Mouse (Mus musculus) erythroid progenitor cell, adult 5-6 weeks (primary cell): ENCODE results near the gene Rbm25. TPM values are rescaled to one million over a fixed set of nuclear protein-coding genes. Genes with fewer than 3 reads are reported as not detected.

Experiments used
- ATAC-seq: replicated peaks from 2 replicates; pipeline ENCODE4 v1.8.0; 2016; ENCODE audit warnings: moderate number of reproducible peaks, mild to moderate bottlenecking, moderate TSS enrichment, inconsistent platforms; ENCODE audit not compliant: poor library complexity, low FRiP score, severe bottlenecking
- total RNA-seq, 2 experiments: library from RNA; stranded (forward) in 1 of 2; stranded (reverse) in 1 of 2; fragments of 150-400 nt in 1 of 2; fragments of 186-747, 209-891 nt in 1 of 2; gene quantifications; 2 replicates each; pipeline versions ENCODE4 v1.2.3 to v1.2.4; 2015 to 2017; ENCODE audit warnings: low replicate concordance in 2 of 2

Rbm25 gene
- total RNA-seq, 2 experiments from 2014 or later = 257 to 278 TPM

DNA sequence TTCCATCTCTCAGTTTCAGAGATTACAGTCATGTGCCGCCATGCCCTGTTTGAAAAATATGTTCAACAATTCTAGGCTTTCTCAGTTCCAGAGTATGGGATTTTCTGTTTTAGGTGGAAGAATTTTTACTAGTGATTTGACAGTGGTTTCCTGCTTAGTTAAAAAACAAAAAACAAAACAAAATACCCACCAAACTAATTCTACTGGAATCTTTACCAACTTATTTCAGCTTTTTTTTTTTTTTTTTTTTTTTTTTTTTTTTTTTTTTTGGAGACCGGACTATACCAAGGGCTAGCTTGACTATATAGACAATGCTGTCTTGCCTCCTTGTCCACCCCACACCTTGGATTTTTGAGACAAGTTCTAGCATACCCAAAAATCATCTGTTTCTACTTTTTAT, 10.2 kb downstream of the Rbm25 start:
- ATAC-seq = no peak

DNA sequence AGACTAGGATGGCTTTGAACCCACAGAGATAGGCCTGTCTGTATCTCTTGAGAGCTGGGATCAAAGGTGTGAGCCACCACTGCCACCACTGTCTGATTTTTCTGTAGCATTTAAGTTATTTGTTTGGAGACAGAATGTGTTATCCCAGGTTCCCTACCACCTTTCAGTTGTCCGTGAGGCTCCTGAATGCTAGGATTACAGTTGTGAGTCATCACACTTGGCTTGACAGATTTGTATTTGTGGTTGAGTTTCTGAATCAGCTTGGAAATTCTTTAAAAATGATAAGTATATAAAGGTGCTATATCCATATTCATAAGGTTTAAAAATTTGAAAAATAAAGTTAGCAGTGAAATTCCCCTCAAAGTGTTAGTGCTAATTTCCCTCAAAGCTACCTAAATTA, 12.1 kb downstream of the Rbm25 start:
- ATAC-seq = no peak

DNA sequence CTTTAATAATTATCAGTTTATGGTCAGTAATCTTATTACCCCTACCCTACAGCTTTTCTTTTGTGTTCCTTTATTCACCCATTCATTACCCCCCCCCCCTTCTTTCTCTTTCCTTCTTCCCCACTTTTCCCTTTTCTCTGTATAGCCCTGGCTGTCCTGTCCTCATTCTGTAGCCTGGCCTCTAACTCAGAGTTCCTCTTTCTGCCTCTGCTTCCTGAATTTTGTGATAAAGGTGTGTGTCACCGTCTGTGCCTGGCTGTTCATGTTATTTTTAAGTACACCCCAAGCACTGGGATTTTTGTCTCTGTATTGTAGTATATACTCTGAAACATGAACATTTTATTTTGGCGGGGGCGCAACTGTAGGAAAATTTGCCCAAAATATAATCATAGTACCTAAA, 19.3 kb downstream of the Rbm25 start:
- no peak for ATAC-seq

DNA sequence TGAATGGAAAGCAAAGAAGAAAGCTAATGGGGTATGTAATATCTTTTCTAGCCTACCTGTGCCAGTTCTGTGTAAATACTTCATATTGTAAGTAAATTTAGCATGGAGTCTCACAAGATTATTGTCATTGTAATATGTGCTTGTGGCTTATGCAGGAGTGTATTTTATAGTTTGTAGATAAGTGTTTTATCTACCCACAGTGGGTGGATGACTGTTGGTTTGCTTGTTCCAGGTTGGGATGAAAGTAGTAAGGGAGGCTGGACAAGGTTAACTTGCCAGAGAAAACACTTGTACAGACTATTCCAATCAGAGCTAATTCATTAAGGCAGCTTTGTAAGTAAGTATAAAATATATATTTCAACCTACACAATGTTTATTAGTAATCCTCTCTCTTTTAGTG, 20.4 kb downstream of the Rbm25 start:
- ATAC-seq = no peak

DNA sequence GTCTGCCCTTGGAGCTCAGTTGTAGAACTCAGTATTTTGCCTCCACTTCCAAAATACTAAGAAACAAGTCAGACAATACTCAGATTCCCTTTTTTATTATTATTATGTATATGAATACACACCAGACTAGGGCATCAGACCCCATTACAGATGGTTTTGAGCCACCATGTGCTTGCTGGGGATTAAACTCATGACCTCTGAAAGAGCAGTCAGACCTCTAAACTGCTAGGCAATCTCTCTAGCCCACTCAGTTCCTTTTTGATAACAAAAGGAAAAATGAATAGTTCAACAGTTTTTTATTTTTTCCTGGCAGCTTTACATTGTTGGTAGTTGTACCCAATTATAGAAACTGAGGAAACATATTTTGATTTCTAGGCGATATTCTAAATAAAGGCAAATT, 54.4 kb downstream of the Rbm25 start:
- no peak for ATAC-seq

DNA sequence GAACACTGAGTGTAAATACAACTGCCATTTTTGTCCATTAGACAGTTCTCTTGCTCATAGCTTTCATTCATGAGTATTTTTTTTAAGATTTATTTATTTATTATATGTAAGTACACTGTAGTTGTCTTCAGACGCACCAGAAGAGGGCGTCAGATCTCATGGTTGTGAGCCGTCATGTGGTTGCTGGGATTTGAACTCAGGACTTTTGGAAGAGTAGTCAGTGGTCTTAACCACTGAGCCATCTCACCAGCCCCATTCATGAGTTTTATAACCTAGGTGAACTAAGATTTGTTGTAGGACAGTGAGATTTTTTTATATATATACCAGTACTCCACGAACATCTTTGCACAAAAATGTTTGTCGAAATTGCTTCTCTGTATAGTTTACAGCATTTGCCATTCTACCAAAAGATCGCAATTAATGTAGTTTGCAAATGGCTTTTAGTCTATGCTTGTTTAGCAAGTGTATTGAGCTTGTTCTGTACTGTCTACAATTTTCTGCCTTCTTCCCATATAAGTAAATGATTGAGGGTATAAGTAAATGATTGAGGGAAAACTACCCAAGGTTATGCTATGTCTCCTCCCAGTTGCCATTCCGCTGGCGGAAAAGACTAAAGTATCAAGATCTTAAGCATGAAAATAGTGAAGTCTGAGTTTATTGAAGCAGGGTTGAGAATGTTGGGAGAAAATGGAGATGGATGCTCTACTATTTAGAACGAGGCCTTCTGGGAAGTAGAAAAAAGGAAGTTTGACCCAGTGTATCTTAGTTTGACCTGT, 55.7 kb downstream of the Rbm25 start:
- no peak for ATAC-seq

DNA sequence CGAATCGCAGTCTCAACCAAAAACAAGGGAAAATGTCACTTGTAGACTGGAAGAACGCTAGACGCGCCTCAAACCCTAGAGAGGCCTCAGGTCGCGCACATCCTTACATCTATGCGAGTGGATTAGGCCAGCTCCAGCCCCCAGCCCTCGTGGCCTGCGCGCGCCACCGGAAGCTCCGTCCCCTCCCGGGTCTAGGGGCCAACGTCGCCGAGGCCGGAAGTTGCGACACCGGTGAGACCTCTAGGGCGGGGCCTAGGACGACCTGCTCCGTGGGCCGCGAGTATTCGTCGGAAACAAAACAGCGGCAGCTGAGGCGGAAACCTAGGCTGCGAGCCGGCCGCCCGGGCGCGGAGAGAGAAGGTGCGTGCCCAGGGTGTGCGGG, 56.9 kb downstream of the Rbm25 start, which contains the start of gene Psen1:
Psen1 (plus strand) TSS at position 219 of the 382 bp plus-strand sequence.
- ATAC-seq = peak; percentile 95

DNA sequence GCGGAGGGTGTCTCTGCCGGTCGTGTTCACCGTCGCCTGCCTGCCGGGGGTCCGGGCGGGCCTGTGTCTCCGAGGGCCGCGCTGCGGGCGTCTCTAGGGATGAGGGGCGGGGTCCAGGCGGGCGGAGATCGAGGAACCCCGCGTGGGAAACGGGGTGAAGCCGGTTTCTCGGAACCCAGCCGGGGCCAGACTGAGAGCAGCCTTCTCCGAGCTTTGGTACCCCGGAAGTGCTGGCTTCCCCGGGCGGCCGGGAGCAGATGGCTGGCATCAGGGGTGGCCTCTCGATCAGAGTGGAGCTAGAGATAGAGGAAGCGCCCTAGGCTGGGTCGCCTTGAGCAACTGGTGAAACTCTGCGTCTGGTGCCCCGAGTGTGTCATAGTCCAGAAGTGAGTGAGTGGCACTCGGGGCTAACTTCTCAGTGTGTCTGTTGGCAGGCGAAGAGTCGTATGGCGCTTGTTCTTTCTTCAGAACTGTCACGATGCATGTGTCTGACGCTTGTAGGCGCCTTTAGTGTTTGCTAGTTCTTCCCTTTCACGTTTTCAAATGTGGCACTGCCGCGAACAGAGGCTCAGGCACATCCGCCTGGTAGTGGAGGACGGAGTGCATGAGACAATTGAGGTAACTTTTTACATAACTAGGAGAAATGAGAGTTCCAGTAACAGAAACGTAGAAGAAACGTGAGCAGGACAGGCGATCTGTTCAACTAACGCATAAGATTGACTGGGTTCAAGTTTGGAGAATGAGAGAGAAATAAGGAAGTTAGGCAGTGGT, 57.5 kb downstream of the Rbm25 start:
- ATAC-seq = peak; percentile 73

DNA sequence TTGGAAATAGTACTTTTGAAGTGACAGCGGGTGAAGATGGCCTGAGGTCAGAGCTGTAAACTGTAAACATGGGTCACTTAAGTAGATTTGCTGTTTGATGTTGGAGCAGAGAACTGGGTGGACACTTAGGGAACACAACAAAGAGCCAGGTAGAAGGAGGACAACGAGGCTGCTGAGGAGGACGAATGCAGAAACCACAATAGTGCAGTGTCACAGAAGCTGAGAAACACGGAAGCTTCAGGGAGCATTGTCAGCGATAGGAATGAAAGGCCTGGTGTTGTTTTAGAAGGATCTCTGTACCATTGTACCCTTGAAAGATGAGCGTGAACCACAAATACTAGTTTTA, 58.0 kb downstream of the Rbm25 start:
- ATAC-seq = peak; percentile 31; the same call in 1 of the 2 replicates

DNA sequence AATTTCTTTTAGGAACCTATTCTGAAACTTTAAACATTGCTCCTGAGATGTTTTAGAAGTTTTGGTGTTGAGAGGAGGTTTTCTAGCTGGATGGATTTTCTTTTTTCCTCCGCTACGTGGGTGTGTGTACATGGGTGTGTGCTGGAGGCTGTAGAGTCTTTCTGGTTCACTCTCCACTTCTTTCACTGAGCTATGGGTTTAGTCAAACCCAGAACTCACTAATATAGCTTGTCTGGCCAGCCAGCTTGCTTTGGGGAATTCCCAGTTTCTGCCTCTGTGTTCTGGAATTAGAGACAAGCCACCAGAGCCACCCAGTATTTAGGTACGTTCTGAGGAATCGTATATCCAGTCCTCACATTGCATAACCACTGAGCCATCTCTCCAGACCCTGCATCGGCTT, 63.0 kb downstream of the Rbm25 start:
- ATAC-seq = no peak

DNA sequence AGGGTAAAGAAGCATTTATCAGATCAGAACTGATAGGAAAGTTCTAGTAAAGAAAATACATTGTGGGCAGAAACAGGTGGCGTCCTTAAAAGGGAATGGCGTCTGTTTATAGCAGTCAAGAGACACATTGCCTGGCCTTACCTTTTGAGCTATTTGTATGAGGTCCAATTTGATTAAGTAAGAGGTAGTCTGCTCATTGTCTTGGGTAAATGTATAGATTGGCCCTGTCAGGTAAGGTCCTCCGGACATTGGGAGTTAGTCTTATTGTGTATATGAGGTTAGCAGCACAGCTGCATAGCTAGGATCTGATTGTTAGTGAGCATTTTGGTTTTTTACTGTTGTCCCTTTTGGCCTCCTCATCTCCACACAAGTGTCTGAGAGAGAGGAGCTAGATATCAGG, 63.6 kb downstream of the Rbm25 start:
- ATAC-seq = no peak

DNA sequence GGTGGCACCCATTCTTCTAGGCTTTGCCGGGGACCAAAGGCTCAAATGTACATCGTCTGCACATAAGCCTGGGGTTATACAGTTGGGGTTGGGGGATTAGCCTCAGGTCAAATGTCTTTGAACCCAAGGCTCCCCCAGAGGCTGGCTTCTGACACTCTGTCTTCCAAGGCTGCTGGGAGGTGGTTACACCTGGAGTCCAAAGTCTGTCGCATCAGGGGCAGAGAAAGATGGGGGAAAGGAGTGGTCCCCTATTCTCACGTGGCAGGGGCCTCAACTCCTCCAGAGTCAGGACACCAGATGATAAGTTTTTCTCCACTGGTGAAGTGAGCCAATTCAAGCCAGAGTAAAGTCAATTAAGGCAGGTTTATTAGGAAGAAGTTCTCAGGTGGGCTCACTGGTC, 67.6 kb downstream of the Rbm25 start:
- no peak for ATAC-seq

DNA sequence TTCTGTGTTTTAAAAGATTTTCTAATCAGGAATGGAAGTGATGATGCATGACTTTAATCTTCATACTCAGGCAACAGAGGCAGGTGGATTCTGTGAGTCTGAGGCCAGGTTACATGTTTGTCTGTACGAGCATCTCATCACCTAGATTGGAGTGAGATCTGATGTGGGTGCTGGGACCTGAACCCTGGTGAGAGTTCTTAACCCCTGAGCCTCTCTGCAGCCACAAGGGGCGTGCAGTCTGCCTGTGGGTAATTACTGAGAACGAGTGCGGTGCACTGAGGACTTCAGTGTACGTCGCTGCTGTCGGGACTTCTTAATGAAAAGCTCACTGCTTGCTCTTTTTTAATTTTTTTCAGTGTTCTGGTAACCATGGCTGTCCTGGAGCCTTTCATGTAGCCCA, 70.6 kb downstream of the Rbm25 start:
- ATAC-seq = no peak

DNA sequence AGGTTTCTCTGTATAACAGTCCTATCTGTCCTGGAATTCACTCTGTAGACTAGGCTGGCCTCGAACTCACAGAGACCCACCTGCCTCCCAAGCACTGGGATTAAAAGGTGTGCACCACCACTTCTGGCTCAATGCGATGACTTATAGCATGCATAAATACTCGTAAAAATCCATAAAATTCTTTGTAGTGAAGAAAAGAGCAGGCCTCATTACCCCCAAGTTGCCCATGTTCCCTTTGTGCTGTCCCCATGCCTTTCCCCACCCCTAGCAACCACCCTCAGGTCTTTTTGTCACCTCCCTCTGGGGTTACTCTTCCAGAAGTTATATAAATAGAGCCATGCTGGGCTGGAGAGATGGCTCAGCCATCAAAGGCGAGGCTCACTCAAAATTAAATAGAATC, 71.8 kb downstream of the Rbm25 start:
- no peak for ATAC-seq

DNA sequence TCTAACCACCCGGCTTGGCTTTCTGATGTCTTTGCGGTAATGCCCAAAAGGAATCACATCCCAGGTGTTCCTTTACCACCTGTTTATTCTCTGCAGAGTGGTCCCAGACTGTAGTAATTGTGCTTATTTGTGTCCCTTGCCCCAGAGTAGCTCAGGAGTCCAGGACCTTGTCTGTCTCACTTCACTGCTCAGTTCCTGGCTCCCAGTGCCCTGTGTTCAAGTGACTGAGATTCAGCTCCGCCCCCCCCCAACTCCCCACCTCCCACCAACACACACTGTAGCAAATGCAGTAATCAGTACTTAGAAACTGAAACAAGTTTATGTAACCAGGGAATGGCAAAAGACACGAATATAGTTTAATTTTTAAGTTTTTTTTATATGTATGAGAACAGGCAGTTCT, 75.9 kb downstream of the Rbm25 start:
- ATAC-seq = no peak

DNA sequence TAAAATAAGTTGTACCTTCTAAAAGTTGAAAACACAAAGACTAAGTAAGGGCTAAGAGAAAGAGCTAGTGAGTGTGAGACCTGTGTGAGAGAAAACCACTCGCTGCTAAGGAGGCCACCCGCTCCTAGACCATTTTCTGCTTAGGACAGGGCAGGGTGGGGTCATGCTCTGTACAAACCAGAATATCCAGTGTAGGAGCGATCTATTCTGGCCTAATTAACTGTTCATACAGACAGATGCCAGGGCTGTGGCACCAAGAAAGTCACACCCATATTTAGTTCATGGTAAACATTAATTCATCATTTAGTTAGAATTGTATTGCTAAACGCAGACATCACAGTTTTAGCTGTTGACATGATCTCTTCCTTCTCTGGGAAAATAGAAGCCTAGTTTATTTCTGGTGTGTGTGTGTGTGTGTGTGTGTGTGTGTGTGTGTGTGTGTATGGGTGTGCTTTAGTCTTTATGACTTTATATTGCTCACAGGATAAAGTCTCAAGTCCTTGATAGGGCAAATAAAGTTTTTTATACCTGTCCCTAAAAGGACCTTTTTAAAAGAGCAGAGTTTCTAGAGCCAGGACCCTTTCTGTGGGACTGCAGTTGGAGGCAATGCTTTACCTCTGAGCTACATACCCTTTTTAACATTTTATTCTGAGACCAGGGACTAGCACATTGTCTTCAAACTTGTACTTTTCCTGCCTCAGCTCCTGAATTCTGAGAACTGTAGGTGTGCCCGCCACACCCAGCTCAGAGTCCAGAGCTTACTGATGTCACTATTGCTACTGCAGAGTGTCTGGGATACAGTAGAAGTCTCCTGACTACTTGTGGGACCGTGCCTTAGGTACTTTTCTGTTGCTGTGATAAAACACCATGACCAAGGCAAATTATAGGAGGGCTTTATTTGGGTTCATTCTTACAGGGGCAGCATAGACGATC, 77.4 kb downstream of the Rbm25 start:
- no peak for ATAC-seq

DNA sequence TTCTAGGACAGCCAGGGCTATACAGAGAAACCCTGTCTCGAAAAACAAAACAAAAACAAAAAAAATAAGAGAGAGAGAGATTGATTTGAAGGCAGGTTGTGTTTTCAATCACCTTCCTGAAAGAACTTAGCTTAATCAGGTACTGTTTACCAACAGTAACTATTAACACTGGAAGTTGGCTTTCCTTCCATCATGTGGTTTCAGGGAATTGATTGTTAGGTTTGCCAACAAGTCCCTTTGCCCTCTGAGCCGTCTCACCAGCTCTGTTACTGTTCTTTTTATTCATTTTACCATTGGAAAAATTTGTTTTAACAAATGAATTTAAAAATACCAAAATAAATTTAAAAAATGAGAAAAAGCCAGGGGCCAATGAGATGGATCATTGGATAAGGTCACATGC, 78.9 kb downstream of the Rbm25 start:
- ATAC-seq = no peak

DNA sequence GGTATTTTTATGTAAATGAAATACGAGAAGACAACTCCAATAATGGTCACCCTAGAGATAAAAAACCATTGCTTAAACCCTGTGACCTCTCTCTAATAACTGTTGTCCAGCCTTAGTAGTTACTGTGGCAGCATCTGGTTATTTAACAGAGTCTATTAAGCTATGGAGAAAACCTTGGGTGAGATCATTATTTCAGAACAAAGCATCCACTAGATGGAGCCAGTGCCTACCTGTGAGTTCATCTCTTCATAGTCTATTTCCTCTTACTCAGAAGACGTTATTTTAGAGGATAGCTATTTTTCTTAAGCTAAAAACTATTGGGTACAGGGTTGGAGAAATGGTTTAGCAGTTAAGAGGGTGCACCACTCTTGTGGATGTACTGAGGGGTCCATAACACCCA, 82.7 kb downstream of the Rbm25 start:
- ATAC-seq = no peak

DNA sequence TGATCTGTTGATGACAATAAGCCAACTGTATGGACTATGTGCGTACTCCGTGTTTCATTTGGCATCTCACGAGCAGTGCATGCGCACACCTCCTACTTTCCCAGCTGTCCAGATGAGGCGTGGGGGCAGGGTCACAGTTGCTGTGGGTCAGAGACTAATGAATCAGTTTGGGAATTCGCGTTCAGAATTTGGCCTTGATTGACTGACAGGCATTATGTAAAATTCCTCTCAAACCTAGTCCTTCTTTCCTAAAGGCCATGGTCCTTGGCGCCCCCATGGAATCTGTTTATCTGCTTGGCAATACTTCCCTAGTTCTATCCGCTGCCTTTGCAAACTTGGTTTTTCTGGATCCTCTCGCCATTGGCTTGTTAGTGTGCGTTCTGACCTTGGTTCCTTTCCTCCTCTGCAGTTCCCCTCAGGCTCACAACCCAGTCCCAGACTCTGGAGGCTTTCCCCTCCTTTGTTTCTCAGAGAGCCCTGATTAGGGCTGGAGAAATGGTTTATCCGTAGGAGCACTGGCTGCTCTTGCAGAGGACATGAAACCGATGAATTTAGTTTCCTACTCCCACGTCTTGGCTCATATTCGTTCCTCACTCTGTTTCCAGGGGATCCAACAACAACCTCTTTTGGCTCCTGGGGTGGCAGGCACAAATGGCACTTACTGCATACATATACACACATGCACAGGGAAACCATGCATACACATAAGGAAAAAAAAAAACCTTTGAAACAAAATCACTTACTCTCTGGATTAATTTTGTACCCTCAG, 85.6 kb downstream of the Rbm25 start:
- no peak for ATAC-seq

DNA sequence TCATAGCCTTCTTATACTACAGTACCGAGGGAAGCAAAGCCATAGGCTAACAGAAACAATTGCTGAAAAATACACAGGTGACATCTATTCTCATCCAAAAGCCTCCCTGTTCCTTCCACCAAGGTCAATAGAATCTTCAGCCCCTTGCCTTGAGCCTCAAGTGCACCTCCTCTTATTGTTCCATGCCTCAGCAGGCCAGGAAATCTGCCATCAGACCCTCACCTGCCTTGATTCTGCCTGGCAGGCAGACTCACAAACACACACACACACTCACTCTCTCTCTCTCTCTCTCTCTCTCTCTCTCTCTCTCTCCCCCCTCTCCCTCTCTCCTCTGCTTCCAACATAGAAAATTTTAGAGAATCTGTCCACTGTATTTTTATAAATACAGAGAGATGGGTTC, 88.4 kb downstream of the Rbm25 start:
- ATAC-seq = no peak
